Mouse (Mus musculus): Measurements from ENCODE around the gene Sarm1. TPM values are rescaled to one million over a fixed set of nuclear protein-coding genes. Genes with fewer than 3 reads are reported as not detected.

Sarm1 gene
- polyA plus RNA-seq, 1 experiment from 2014 or later = 2.5 TPM

- H3K9ac ChIP-seq = no peak overlapping the region
- WGBS = 85% methylated on average over 5 of the region's 5 CpGs
- peaks cover 32% of the 10 kb centered on the region for H3K36me3 ChIP-seq
- H3K4me1 ChIP-seq = peaks cover 15% of the 10 kb centered on the region
- no peak overlapping the region for H3K4me3 ChIP-seq (replicated peaks)
- H3K27ac ChIP-seq (replicated peaks) = no peak overlapping the region
- no peaks in the 10 kb centered on the region for H3K27me3 ChIP-seq
- no peak for ATAC-seq (ENCODE audit: insufficient number of reproducible peaks, low FRiP score, low TSS enrichment, low read depth)
- no peaks in the 10 kb centered on the region for H3K9me3 ChIP-seq (replicated peaks)
- no peak overlapping the region for H3K4me2 ChIP-seq (replicated peaks)
Observed at GRCm38 (mm10) chr11:78509148-78509547, 11.6 kb upstream of the Sarm1 start.

GRCm38 (mm10) chr11:78505430-78505829 lies 7.9 kb upstream of the Sarm1 start:
- Histone ChIP-seq H3K9ac (no peak overlapping the region), H3K9me3 (replicated peaks) (no peaks in the 10 kb centered on the region), H3K4me1 (no peaks in the 10 kb centered on the region), H3K4me3 (replicated peaks) (no peak overlapping the region), H3K36me3 (peaks cover 24% of the 10 kb centered on the region), H3K27me3 (peaks cover 5% of the 10 kb centered on the region; the same call in 1 of the 2 replicates), H3K4me2 (replicated peaks) (no peak overlapping the region), H3K27ac (replicated peaks) (no peak overlapping the region)
- WGBS = 66% methylated on average over 3 of the region's 3 CpGs
- ATAC-seq (ENCODE audit: insufficient number of reproducible peaks, low FRiP score, low TSS enrichment, low read depth) = peak; percentile 73; the same call in 1 of the 2 replicates

- peaks cover 2% of the 10 kb centered on the region; the same call in 1 of the 2 replicates for H3K4me1 ChIP-seq
- H3K4me3 ChIP-seq (replicated peaks) = no peak within 1 kb of the TSS
- H3K4me2 ChIP-seq (replicated peaks) = no peak within 1 kb of the TSS
- WGBS = 61% methylated on average over 7 of the region's 7 CpGs
- ATAC-seq (ENCODE audit: insufficient number of reproducible peaks, low FRiP score, low TSS enrichment, low read depth) = no peak
- H3K27ac ChIP-seq (replicated peaks) = no peak within 1 kb of the TSS
- H3K9me3 ChIP-seq (replicated peaks) = no peaks in the 10 kb centered on the region
- peaks cover 25% of the 10 kb centered on the region for H3K27me3 ChIP-seq
- H3K36me3 ChIP-seq = peaks cover 16% of the 10 kb centered on the region
- H3K9ac ChIP-seq = no peak within 1 kb of the TSS
Observed at GRCm38 (mm10) chr11:78502909-78503650, 5.5 kb upstream of the Sarm1 start, which contains the start of gene Sebox. TSS of gene Sebox (plus strand) at chr11:78503447.

- peaks cover 33% of the 10 kb centered on the region for H3K27me3 ChIP-seq
- 80% methylated on average over 20 of the region's 20 CpGs for WGBS
Observed at GRCm38 (mm10) chr11:78501529-78501928, 4.0 kb upstream of the Sarm1 start.

GRCm38 (mm10) chr11:78500623-78501202 lies 3.2 kb upstream of the Sarm1 start:
- 73% methylated on average over 9 of the region's 9 CpGs for WGBS
- H3K27me3 ChIP-seq = peaks cover 41% of the 10 kb centered on the region
- H3K9ac ChIP-seq = no peak overlapping the region
- no peak overlapping the region for H3K27ac ChIP-seq (replicated peaks)
- no peak overlapping the region for H3K4me3 ChIP-seq (replicated peaks)
- no peak for ATAC-seq (ENCODE audit: insufficient number of reproducible peaks, low FRiP score, low TSS enrichment, low read depth)
- no peaks in the 10 kb centered on the region for H3K36me3 ChIP-seq
- H3K4me2 ChIP-seq (replicated peaks) = no peak overlapping the region
- H3K4me1 ChIP-seq = peaks cover 18% of the 10 kb centered on the region
- no peaks in the 10 kb centered on the region for H3K9me3 ChIP-seq (replicated peaks)

More at GRCm38 (mm10) chr11:78501529-78501928, 4.0 kb upstream of the Sarm1 start:
- H3K36me3 ChIP-seq = peaks cover 3% of the 10 kb centered on the region; the same call in 1 of the 2 replicates
- ATAC-seq (ENCODE audit: insufficient number of reproducible peaks, low FRiP score, low TSS enrichment, low read depth) = no peak
- no peak overlapping the region for H3K9ac ChIP-seq
- peaks cover 14% of the 10 kb centered on the region for H3K4me1 ChIP-seq
- H3K27ac ChIP-seq (replicated peaks) = no peak overlapping the region
- H3K9me3 ChIP-seq (replicated peaks) = no peaks in the 10 kb centered on the region
- no peak overlapping the region for H3K4me2 ChIP-seq (replicated peaks)
- H3K4me3 ChIP-seq (replicated peaks) = no peak overlapping the region

GRCm38 (mm10) chr11:78499543-78499942 lies 2.0 kb upstream of the Sarm1 start:
- 40% methylated on average over 16 of the region's 16 CpGs for WGBS

GRCm38 (mm10) chr11:78499004-78499403 lies 1.4 kb upstream of the Sarm1 start, which contains the start of gene Vtn:
TSS of gene Vtn (plus strand) at chr11:78499091.
- Histone ChIP-seq H3K4me3 (replicated peaks) (peak within 1 kb of the TSS; percentile 53), H3K4me1 (peaks cover 18% of the 10 kb centered on the region), H3K4me2 (replicated peaks) (peak within 1 kb of the TSS; percentile 93), H3K36me3 (no peaks in the 10 kb centered on the region), H3K27ac (replicated peaks) (no peak within 1 kb of the TSS; the same call in 1 of the 2 replicates), H3K9me3 (replicated peaks) (no peaks in the 10 kb centered on the region), H3K9ac (0 out of 2 replicates have a peak within 1 kb of the TSS, but pooled peaks have one; percentile 7), H3K27me3 (peaks cover 57% of the 10 kb centered on the region)
- no peak for ATAC-seq (ENCODE audit: insufficient number of reproducible peaks, low FRiP score, low TSS enrichment, low read depth)
- WGBS = 51% methylated on average over 7 of the region's 7 CpGs

More at GRCm38 (mm10) chr11:78499543-78499942, 2.0 kb upstream of the Sarm1 start:
- Histone ChIP-seq H3K9ac (no peak overlapping the region), H3K27ac (replicated peaks) (no peak overlapping the region), H3K9me3 (replicated peaks) (no peaks in the 10 kb centered on the region), H3K4me3 (replicated peaks) (no peak overlapping the region), H3K36me3 (no peaks in the 10 kb centered on the region), H3K4me1 (peaks cover 18% of the 10 kb centered on the region), H3K27me3 (peaks cover 51% of the 10 kb centered on the region), H3K4me2 (replicated peaks) (no peak overlapping the region)
- no peak for ATAC-seq (ENCODE audit: insufficient number of reproducible peaks, low FRiP score, low TSS enrichment, low read depth)

GRCm38 (mm10) chr11:78497071-78497541 lies 448 bp downstream of the Sarm1 start:
- Histone ChIP-seq H3K27me3 (peaks cover 58% of the 10 kb centered on the region), H3K4me2 (replicated peaks) (peak overlapping the region; percentile 93), H3K4me1 (peaks cover 18% of the 10 kb centered on the region), H3K4me3 (replicated peaks) (peak overlapping the region; percentile 53), H3K9me3 (replicated peaks) (no peaks in the 10 kb centered on the region), H3K27ac (replicated peaks) (0 out of 2 replicates have a peak overlapping the region, but pooled peaks have one; percentile 44), H3K36me3 (no peaks in the 10 kb centered on the region), H3K9ac (peak overlapping the region; percentile 2; the same call in 1 of the 2 replicates)
- no peak for ATAC-seq (ENCODE audit: insufficient number of reproducible peaks, low FRiP score, low TSS enrichment, low read depth)
- under 1% methylated on average over 44 of the region's 44 CpGs for WGBS

- H3K27me3 ChIP-seq = peaks cover 65% of the 10 kb centered on the region
- H3K4me1 ChIP-seq = peaks cover 19% of the 10 kb centered on the region
- no peaks in the 10 kb centered on the region for H3K36me3 ChIP-seq
- H3K4me2 ChIP-seq (replicated peaks) = no peak overlapping the region
- no peak overlapping the region for H3K4me3 ChIP-seq (replicated peaks)
- no peak overlapping the region for H3K9ac ChIP-seq
- WGBS = 3% methylated on average over 6 of the region's 6 CpGs
- no peak for ATAC-seq (ENCODE audit: insufficient number of reproducible peaks, low FRiP score, low TSS enrichment, low read depth)
- no peak overlapping the region for H3K27ac ChIP-seq (replicated peaks)
- no peaks in the 10 kb centered on the region for H3K9me3 ChIP-seq (replicated peaks)
Observed at GRCm38 (mm10) chr11:78495904-78496303, 1.6 kb downstream of the Sarm1 start.

GRCm38 (mm10) chr11:78490781-78491241 lies 6.7 kb downstream of the Sarm1 start:
- no peak; the same call in 1 of the 2 replicates for ATAC-seq (ENCODE audit: insufficient number of reproducible peaks, low FRiP score, low TSS enrichment, low read depth)
- H3K4me1 ChIP-seq = peaks cover 7% of the 10 kb centered on the region
- H3K27ac ChIP-seq (replicated peaks) = no peak overlapping the region
- H3K9me3 ChIP-seq (replicated peaks) = no peaks in the 10 kb centered on the region
- H3K4me2 ChIP-seq (replicated peaks) = peak overlapping the region; percentile 47
- H3K36me3 ChIP-seq = no peaks in the 10 kb centered on the region
- H3K9ac ChIP-seq = no peak overlapping the region
- peak overlapping the region; percentile 29 for H3K4me3 ChIP-seq (replicated peaks)
- peaks cover 78% of the 10 kb centered on the region for H3K27me3 ChIP-seq
- 8% methylated on average over 48 of the region's 48 CpGs for WGBS

- 5% methylated on average over 8 of the region's 8 CpGs for WGBS
- peaks cover 65% of the 10 kb centered on the region for H3K27me3 ChIP-seq
- ATAC-seq (ENCODE audit: insufficient number of reproducible peaks, low FRiP score, low TSS enrichment, low read depth) = no peak
- no peaks in the 10 kb centered on the region for H3K9me3 ChIP-seq (replicated peaks)
- no peak overlapping the region for H3K9ac ChIP-seq
- H3K4me2 ChIP-seq (replicated peaks) = no peak overlapping the region
- H3K27ac ChIP-seq (replicated peaks) = no peak overlapping the region
- H3K36me3 ChIP-seq = no peaks in the 10 kb centered on the region
- no peak overlapping the region for H3K4me3 ChIP-seq (replicated peaks)
- peaks cover 7% of the 10 kb centered on the region for H3K4me1 ChIP-seq
Observed at GRCm38 (mm10) chr11:78488168-78488567, 9.4 kb downstream of the Sarm1 start.
